Mouse (Mus musculus): Measurements from ENCODE around the gene Gm14459.
"Not testable (repeated sequence)": the region's sequence is repeated elsewhere in the genome, so short reads cannot be mapped to it uniquely, and the experiment has no call there.

Gm14459 gene

GRCm38 (mm10) chrX:8524854-8525253, at the start of gene Gm14459:
Gene Gm14459, minus strand, starts transcription at chrX:8524954.
- DNase-seq (ENCODE audit: extremely low spot score) = no peak

DNA sequence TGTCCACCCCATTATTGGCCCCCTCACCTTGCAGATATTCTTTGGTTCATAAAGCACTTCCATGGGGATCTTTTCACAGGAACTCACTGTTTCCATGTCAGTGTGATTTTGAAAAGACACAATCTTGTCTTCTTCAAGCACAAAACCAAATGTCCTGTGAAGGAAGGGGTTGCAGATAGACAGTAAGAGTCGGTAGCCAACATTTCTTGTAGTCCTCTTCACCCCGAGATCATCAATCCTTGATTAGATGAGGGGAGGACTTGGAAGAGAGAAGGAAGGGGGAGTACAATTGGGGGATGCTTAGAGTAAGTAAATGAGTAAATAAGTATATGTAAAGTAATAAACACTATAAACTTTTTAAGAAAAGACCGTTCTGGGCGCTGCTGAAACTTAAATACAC, 23.4 kb upstream of the Gm14459 start, which contains the start of gene Ssxb6:
Ssxb6 (minus strand) TSS at position 101 of the 400 bp plus-strand sequence.
- not testable (repeated sequence) for DNase-seq (ENCODE audit: extremely low spot score)

Data from embryo, embryonic 9.5 days (tissue).